Mouse (Mus musculus) right cerebral cortex, postnatal 25 days (tissue): Measurements from ENCODE around the gene Ldlrad3.

Experiments
- DNase-seq: peaks from one replicate; pipeline ENCODE4 v3.0.0; 2022

The Ldlrad3 gene

DNA sequence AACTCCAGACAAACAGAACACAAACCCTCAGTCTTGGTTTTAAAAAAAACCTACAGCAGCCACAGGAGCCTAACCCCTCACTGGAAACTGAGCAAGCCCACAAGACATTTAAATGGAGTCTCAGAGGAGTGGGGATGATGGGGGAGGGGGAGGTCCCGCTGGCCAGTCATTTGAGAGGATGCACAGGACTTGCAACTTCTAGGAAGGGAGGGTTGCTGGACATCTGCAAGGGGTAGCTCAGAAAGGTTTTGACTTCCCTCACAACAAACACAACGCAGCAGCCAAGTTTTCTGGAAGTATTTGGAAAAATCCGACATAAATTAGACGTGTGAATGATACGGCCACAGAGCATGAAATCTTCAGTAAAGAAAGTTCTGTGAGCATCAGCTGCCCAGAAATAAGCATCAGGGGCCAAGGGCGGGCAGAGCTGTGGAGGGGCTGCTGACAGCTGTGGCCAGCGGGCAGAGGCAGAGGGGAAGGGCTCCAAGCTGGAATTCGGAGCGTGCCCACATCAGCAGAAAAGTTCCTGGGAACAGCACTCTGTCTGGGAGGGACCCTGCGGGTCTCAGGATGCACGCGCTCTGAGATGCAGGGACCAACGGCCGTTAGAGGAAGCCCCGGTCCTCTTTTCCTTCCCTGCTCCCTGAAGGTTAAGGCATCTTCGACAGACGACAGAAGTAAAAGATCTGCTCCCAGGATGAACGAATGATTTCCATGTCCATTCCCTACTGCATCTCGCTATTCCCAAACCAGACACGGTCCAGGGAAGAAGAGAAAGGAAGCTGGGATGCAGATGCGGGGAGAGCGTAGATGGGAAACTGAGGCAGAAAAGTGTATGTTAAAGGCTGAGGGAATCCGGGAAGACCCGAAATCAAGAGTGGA is 875 bp downstream of the Ldlrad3 start:
- no peak for DNase-seq

- DNase-seq, result no peak
These were observed 2.3 kb downstream of the Ldlrad3 start for GRCm38 (mm10) chr2:102183720-102184480.

- no peak for DNase-seq
These were observed 4.7 kb downstream of the Ldlrad3 start for GRCm38 (mm10) chr2:102181459-102181858.

GRCm38 (mm10) chr2:102176434-102176772 is 9.8 kb downstream of the Ldlrad3 start:
- DNase-seq, result no peak

GRCm38 (mm10) chr2:102175741-102176433 is 10.3 kb downstream of the Ldlrad3 start:
- no peak for DNase-seq

DNA sequence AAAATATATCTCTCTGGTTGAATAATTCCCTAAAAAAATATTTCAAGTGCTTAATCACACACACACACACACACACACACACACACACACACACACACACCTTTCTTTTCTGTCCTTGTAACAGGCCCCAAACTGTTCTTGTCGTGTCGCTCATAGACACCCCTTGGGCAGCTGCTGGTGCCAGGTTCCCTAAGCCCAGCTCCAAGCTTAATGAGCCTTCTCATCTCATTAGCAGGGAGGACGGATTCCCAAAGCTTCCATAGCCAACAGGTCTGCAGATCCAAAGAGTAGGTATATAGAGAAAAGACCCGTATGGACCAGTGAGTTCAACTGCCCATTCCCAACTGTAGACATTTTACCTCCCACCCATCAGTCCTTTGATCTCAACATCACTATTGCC is 13.7 kb downstream of the Ldlrad3 start:
- no peak for DNase-seq

- DNase-seq, result no peak
These were observed 19.4 kb downstream of the Ldlrad3 start for GRCm38 (mm10) chr2:102166550-102167325.

- DNase-seq, result no peak
These were observed 23.1 kb downstream of the Ldlrad3 start for GRCm38 (mm10) chr2:102163106-102163505.

GRCm38 (mm10) chr2:102157555-102157954 is 28.6 kb downstream of the Ldlrad3 start:
- DNase-seq, result no peak

DNA sequence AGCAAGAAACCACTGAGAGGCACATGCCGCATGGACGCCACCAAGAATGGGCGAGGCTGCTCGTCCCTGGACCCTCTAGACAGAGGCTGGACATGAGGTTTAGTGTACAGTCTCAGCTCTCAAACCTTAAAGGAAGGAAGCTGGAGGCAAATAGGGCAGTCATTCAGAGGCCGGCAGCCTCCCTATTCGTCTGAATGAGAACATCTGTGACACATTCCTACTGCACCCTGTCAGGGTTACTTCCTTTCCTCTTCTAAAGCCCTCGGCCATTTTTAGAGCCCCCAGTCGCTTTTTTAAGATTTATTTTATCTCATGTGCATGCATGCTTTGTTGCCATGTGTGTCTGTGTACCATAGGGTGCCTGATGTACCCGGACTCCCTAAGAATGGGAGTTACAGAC is 29.2 kb downstream of the Ldlrad3 start:
- no peak for DNase-seq

DNA sequence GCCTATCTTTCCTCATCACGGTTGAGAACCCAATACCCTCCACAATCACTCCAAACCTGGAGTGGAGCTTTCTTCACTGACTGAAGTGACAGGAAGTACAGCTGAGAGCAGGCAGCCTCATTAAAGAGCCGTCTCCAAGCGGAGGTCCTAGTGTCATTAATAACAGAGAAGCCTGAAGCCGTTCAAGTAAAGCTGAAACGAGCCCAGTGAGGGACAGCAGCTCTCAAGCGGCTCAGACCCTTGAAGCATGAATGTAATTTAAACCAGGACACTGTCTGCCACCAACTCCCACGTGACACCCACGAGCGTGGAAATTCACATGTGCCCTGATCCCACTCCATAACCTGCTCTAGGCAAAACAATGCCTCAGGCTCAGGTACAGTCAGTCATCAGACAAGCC is 29.7 kb downstream of the Ldlrad3 start:
- no peak for DNase-seq

DNA sequence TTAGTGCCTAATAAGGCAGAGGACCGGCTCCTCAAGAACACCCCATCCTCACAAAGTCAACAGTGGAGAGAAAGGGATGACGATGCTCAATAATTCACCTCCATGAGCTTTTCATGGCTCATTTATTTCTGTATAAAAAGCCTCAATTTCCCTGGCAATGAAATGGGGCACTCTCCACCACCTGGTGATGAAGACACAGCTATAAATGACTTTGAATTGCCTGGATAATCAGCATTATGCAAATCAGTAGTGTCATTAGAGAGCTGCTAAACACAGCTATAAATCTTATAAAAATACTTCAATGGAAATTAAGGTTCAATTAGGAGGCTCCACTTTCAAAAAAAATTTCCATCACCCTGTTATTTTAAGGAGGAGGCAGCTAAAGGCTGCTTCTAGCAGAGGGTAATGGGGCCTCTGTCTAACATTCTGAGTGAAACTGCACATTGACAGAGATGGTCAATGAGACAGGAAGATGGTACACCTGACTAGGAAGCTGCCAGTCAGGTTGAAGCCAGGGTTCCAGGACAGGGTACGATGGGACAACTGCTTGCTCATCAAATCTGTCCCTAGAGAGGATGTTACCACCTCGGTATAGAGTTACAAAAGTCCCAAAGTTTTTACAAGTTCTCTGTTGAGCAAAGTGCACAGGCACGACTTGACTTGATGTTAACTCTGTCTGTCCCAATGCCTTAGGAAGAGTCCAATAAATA is 30.7 kb downstream of the Ldlrad3 start:
- DNase-seq, result no peak

DNA sequence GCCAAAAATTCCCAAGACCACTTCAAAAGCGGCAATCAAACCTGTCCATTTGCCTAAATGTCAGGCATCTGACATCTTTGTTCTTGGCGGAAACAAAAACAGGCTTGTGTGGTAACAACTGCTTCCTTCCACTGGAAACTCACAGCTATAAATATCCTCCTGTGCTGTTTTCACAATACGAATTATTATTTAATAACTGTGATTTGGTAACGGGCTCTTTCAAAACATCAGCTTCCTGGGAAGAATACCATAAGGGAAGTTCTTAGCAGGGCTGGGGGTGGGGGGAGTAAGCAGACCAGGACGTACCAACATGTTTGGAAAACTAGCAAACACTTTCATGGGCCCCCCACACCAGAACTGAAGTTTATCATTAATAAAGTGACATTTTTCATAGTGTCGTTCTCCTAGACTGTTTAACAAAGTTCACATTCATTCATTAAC is 31.4 kb downstream of the Ldlrad3 start:
- DNase-seq, result no peak

DNA sequence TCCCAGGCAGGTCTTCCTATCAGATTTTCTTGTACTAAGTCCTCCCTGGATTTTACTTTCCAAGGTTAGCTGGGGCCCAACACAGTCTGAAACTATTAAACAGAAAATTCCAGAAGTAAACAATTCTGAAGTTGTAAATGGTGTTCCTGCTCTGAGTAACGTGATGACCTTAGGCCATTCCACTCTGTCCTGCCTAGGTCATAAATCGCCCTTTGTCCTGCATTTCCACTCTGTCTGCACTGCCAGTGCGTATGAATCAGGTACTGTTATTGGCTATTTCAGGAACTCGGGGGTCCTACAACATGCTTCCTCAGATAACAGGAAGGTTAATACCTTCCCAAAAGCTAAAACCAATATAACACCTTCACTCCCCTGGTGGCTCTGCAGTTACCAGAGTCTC is 31.9 kb downstream of the Ldlrad3 start:
- no peak for DNase-seq

- DNase-seq, result no peak
These were observed 32.7 kb downstream of the Ldlrad3 start for GRCm38 (mm10) chr2:102153516-102153915.

- DNase-seq, result no peak
These were observed 33.3 kb downstream of the Ldlrad3 start for GRCm38 (mm10) chr2:102152851-102153250.

DNA sequence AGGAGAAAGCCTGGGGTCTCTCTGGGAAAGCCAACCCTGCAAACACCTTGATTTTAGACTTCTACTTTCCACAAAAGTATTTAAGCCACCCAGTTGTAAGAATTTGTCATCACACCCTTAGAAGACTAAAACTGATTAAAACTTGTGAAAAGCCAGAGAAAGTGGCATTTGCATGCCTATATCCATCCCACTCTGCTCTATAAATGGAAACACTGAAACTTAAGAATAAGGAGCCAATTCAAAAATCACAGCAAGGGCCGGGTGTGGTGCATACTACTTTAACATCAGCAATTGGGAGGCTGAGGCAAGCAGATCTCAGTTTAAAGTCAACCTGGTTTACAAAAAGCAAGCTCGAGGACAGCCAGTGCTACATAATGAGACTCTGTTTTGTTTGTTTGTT is 37.1 kb downstream of the Ldlrad3 start:
- DNase-seq, result no peak

- DNase-seq, result no peak
These were observed 38.1 kb downstream of the Ldlrad3 start for GRCm38 (mm10) chr2:102148093-102148492.

DNA sequence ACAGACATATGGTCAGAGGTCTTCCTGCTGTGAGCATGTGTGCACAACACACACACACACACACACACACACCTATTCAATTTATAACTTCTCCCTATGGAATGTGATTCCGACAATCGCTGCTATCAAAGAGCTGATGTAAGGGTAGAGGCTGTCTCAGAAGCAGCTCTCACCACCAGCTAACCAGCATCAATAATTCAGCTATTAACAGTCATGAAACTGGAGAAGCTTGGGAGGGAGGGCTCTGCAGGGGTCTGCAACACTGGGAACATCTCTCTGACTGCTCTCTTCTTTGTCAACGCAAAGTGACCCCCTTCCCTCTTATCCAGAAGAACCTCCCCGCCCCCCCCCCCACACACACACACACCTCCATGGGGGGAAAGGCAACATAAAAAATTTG is 38.6 kb downstream of the Ldlrad3 start:
- DNase-seq, result no peak

GRCm38 (mm10) chr2:102146386-102146785 is 39.8 kb downstream of the Ldlrad3 start:
- no peak for DNase-seq

DNA sequence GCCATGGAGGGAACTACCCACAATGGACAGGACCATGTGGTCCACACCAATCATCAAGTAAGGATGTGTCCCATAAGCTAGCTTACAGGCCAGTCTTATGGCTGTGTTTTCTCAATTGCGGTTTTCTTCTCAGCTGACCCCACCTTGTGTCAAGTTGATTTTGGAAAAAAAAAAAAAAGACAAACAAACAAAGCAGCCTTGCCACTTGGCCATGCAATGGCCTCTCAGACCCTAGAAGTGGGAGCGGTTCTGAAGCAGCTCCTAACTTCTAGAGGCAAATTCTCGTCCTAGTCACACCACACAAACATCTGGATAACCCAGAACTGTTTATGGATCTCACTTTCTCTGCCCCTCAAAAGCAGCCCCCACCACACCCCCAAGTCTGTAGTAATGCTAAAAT is 41.1 kb downstream of the Ldlrad3 start:
- DNase-seq, result no peak

- no peak for DNase-seq
These were observed 41.9 kb downstream of the Ldlrad3 start for GRCm38 (mm10) chr2:102144311-102144710.
